Mouse (Mus musculus): ENCODE data around the gene Abhd14a. TPM values are rescaled to one million over a fixed set of nuclear protein-coding genes. Genes with fewer than 3 reads are reported as not detected.

Abhd14a gene
- total and polyA plus RNA-seq, 3 experiments, result 22.8 to 48.7 TPM; not detected in 1

DNA sequence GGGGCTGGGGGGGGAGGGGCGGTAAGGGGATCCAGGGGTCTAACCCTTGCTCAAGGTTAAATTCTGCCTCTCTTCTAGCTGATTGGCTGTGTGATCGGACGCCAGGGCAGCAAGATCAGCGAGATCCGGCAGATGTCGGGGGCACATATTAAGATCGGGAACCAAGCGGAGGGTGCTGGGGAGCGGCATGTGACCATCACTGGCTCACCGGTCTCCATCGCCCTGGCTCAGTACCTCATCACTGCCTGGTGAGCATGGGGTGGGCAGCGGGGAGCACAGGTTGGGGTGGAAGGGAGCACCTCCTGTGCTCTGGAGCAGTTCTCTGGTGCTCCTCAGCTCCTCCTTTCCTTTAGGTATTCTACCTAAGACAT, 14.9 kb upstream of the Abhd14a start:
- no peak overlapping the region for H3K9ac ChIP-seq (ENCODE audit: control insufficient read depth, low read depth, low read length, poor library complexity, severe bottlenecking)
- H3K36me3 ChIP-seq (ENCODE audit: control insufficient read depth in 1 of 2, insufficient read depth in 2 of 2, low read length in 2 of 2), result no peaks in the 10 kb centered on the region
- H3K4me3 ChIP-seq (ENCODE audit: control insufficient read depth in 1 of 2, insufficient read depth in 1 of 2, low read depth in 2 of 2, low read length in 2 of 2), result no peak overlapping the region
- H3K4me1 ChIP-seq (ENCODE audit: control insufficient read depth in 1 of 2, insufficient read depth in 2 of 2, low read length in 2 of 2), result no peaks in the 10 kb centered on the region
- H3K79me2 ChIP-seq (ENCODE audit: control insufficient read depth, insufficient read depth, low read length, poor library complexity), result no peaks in the 10 kb centered on the region
- no peaks in the 10 kb centered on the region for H3K9me3 ChIP-seq (replicated peaks; ENCODE audit: insufficient read depth, low read length)
- H3K27me3 ChIP-seq (ENCODE audit: control insufficient read depth in 1 of 2, insufficient read depth in 2 of 2, low read length in 2 of 2), result no peaks in the 10 kb centered on the region
- no peak for DNase-seq (ENCODE audit: low read depth, low spot score)
- TF ChIP-seq GABPA (IDR thresholded peaks at IDR 0.05; ENCODE audit: low read depth, low read length) (no peak), MYB (IDR thresholded peaks at IDR 0.05; ENCODE audit: low read depth, low read length) (no peak), EP300 (IDR thresholded peaks at IDR 0.05; ENCODE audit: low read depth in 1 of 2, low read length in 2 of 2) (no peak), CHD2 (IDR thresholded peaks at IDR 0.05; ENCODE audit: low read length) (no peak), CHD1 (IDR thresholded peaks at IDR 0.05; ENCODE audit: low read depth, low read length) (no peak), ZMIZ1 (IDR thresholded peaks at IDR 0.05; ENCODE audit: low read depth, low read length) (no peak), ZNF384 (IDR thresholded peaks at IDR 0.05; ENCODE audit: low read depth, low read length) (no peak), POLR2AphosphoS2 (IDR thresholded peaks at IDR 0.05; ENCODE audit: low read length) (no peak), TCF12 (IDR thresholded peaks at IDR 0.05; ENCODE audit: low read depth, low read length) (no peak), UBTF (IDR thresholded peaks at IDR 0.05; ENCODE audit: borderline replicate concordance, insufficient read depth, low read depth, low read length) (no peak), KAT2A (conservative IDR thresholded peaks at IDR 0.05; ENCODE audit: low read depth, low read length) (no peak)
- H3K27ac ChIP-seq (ENCODE audit: control insufficient read depth, low read depth, low read length), result no peak overlapping the region

DNA sequence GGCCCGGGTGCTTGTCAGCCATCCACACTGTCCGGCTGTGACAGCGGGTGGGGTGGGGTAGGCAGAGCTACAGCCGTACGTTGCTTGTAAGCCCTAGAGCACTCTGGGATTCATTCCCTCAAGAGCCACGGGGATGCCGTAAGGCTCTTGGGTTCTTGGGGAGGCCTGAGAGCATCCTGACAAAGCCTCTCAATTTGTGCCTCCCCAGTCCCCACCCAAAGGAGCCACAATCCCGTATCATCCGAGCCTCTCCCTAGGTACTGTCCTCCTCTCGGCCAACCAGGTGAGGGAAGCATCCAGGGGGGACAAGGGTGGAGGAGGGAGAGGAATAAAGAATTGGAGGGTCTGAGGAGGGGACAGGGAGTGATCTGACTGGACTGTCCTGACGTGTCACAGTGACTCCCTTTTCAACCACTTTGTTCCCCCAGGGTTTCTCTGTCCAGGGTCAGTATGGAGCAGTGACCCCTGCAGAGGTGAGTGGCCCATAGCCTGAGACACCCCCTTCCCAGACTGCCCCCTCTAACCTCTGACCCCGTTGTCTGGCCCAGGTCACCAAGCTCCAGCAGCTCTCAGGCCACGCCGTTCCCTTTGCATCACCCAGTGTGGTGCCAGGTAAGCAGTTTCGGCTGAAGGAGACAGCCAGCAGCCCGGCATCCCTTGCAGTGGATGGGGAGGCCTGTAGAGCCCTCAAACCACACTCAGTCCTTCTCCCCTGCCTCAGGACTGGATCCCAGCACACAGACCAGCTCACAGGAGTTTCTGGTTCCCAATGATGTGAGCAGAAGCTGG, 14.4 kb upstream of the Abhd14a start:
- H3K4me1 ChIP-seq (ENCODE audit: control insufficient read depth in 1 of 2, insufficient read depth in 2 of 2, low read length in 2 of 2), result no peaks in the 10 kb centered on the region
- H3K36me3 ChIP-seq (ENCODE audit: control insufficient read depth in 1 of 2, insufficient read depth in 2 of 2, low read length in 2 of 2), result no peaks in the 10 kb centered on the region

DNA sequence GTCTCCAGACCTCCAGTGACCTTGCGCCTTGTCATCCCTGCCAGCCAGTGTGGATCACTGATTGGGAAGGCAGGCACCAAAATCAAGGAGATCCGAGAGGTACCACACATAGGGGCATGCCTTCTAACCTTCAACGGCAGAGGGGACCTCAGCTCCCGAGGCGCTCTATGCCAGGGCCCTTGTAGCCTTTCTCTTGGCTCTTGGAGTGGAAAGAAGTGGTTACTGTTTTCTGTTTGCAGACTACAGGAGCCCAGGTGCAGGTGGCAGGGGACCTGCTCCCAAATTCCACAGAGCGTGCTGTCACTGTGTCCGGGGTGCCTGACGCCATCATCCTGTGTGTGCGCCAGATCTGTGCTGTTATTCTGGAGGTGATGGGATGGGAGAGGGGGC, 13.5 kb upstream of the Abhd14a start:
- H3K27ac ChIP-seq (ENCODE audit: control insufficient read depth, low read depth, low read length), result no peak overlapping the region
- no peak for DNase-seq (ENCODE audit: low read depth, low spot score)
- TF ChIP-seq MAFK (IDR thresholded peaks at IDR 0.05; ENCODE audit: borderline replicate concordance, low read depth, low read length) (no peak), USF1 (IDR thresholded peaks at IDR 0.05; ENCODE audit: low read depth, low read length) (no peak), HCFC1 (IDR thresholded peaks at IDR 0.05; ENCODE audit: low read depth, low read length) (no peak), CHD1 (IDR thresholded peaks at IDR 0.05; ENCODE audit: low read depth, low read length) (no peak), POLR2AphosphoS2 (IDR thresholded peaks at IDR 0.05; ENCODE audit: low read length) (no peak), CHD2 (IDR thresholded peaks at IDR 0.05; ENCODE audit: low read length) (no peak), EP300 (IDR thresholded peaks at IDR 0.05; ENCODE audit: low read depth in 1 of 2, low read length in 2 of 2) (no peak)
- H3K9me3 ChIP-seq (replicated peaks; ENCODE audit: insufficient read depth, low read length), result no peaks in the 10 kb centered on the region
- no peaks in the 10 kb centered on the region for H3K27me3 ChIP-seq (ENCODE audit: control insufficient read depth in 1 of 2, insufficient read depth in 2 of 2, low read length in 2 of 2)
- H3K36me3 ChIP-seq (ENCODE audit: control insufficient read depth in 1 of 2, insufficient read depth in 2 of 2, low read length in 2 of 2), result no peaks in the 10 kb centered on the region
- H3K4me1 ChIP-seq (ENCODE audit: control insufficient read depth in 1 of 2, insufficient read depth in 2 of 2, low read length in 2 of 2), result no peaks in the 10 kb centered on the region
- H3K4me3 ChIP-seq (ENCODE audit: control insufficient read depth in 1 of 2, insufficient read depth in 1 of 2, low read depth in 2 of 2, low read length in 2 of 2), result no peak overlapping the region
- no peaks in the 10 kb centered on the region for H3K79me2 ChIP-seq (ENCODE audit: control insufficient read depth, insufficient read depth, low read length, poor library complexity)
- H3K9ac ChIP-seq (ENCODE audit: control insufficient read depth, low read depth, low read length, poor library complexity, severe bottlenecking), result no peak overlapping the region

More for the DNA sequence above, 14.4 kb upstream of the Abhd14a start:
- Histone ChIP-seq H3K9me3 (replicated peaks; ENCODE audit: insufficient read depth, low read length) (no peaks in the 10 kb centered on the region), H3K9ac (ENCODE audit: control insufficient read depth, low read depth, low read length, poor library complexity, severe bottlenecking) (no peak overlapping the region), H3K4me3 (ENCODE audit: control insufficient read depth in 1 of 2, insufficient read depth in 1 of 2, low read depth in 2 of 2, low read length in 2 of 2) (no peak overlapping the region), H3K27me3 (ENCODE audit: control insufficient read depth in 1 of 2, insufficient read depth in 2 of 2, low read length in 2 of 2) (no peaks in the 10 kb centered on the region), H3K27ac (ENCODE audit: control insufficient read depth, low read depth, low read length) (no peak overlapping the region), H3K79me2 (ENCODE audit: control insufficient read depth, insufficient read depth, low read length, poor library complexity) (no peaks in the 10 kb centered on the region)
- TF ChIP-seq POLR2AphosphoS5 (IDR thresholded peaks at IDR 0.05; ENCODE audit: borderline replicate concordance, low read depth, low read length) (no peak), MYC (IDR thresholded peaks at IDR 0.05; ENCODE audit: low read depth, low read length) (no peak), SMC3 (IDR thresholded peaks at IDR 0.05; ENCODE audit: low read depth, low read length) (no peak), POLR2A (IDR thresholded peaks at IDR 0.05; ENCODE audit: control insufficient read depth in 1 of 2, insufficient read depth in 1 of 2, low read depth in 1 of 2, low read length in 2 of 2, poor library complexity in 1 of 2) (no peak), TAL1 (IDR thresholded peaks at IDR 0.05; ENCODE audit: low read length) (no peak)
- no peak for DNase-seq (ENCODE audit: low read depth, low spot score)

All from MEL (cell line).